Mouse (Mus musculus) gastrocnemius, adult 2 months (tissue): Measurements from ENCODE around the gene Exosc2. TPM values are rescaled to one million over a fixed set of nuclear protein-coding genes. Genes with fewer than 3 reads are reported as not detected.

Experiments
- DNase-seq: peaks from one replicate; pipeline ENCODE4 v3.0.0; 2022
- H3K27ac ChIP-seq: fragments of 200-600 bp; 2 replicates; pipeline ENCODE4 v1.8.1; 2022; ENCODE audit warnings: mild to moderate bottlenecking
- H3K4me3 ChIP-seq: fragments of 200-600 bp; 2 replicates; pipeline ENCODE4 v1.8.1; 2022; ENCODE audit warnings: mild to moderate bottlenecking, moderate library complexity
- CTCF ChIP-seq: fragments of 200-600 bp; IDR thresholded peaks from 2 replicates; pipeline ENCODE4 v1.8.1; 2022; ENCODE audit warnings: antibody characterized with exemption, mild to moderate bottlenecking, moderate library complexity
- intact Hi-C: fragments of 180-260 bp; cut with DNase I; formaldehyde crosslinking; loops from one replicate; pipeline ENCODE4 v1.15.1; 2025
- total RNA-seq, 2 experiments: library from RNA; stranded (reverse); gene quantifications; 2 replicates each; pipeline ENCODE4 v1.2.3; 2021

The Exosc2 gene
- total RNA-seq, 2 experiments from 2014 or later = 8.1 to 8.3 TPM

- H3K4me3 ChIP-seq = no peak overlapping the region
- no peak overlapping the region for H3K27ac ChIP-seq
- TF ChIP-seq CTCF = no peak
- intact Hi-C loops = no loop called here
- no peak for DNase-seq
These were observed 48.8 kb downstream of the Exosc2 start for GRCm38 (mm10) chr2:31719202-31719880.

DNA sequence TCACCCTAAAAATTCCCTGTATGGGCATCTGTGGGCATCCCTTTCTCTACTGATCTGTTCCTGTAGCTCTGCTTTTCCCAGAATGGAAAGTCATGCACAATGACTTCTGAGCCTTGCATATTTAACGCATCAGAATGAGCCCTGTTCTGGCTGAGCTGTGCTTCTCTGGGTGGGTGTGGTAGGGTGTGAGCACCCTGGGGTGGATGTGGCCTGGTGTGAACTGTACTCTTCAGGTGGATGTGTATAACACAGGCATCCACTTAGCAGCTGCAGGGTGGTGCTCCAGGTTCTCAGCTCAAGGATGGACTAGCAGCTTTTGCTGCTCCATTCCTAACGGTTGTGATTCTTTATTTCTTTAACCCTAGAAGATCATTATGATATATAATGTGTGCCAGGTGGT is 49.4 kb downstream of the Exosc2 start:
- DNase-seq = no peak
- Histone ChIP-seq H3K27ac (no peak overlapping the region), H3K4me3 (no peak overlapping the region)
- intact Hi-C loops = loop anchor here (2.0 kb wide), 1 partner anchor 65 kb away; no protein-coding TSS in a partner anchor
- TF ChIP-seq CTCF = no peak

- intact Hi-C loops = loop anchor here (2.0 kb wide), 1 partner anchor 64 kb away; no protein-coding TSS in a partner anchor
- H3K4me3 ChIP-seq = no peak overlapping the region
- DNase-seq = peak; percentile 39
- peak; percentile 64 for TF ChIP-seq CTCF
- no peak overlapping the region for H3K27ac ChIP-seq
These were observed 50.3 kb downstream of the Exosc2 start for GRCm38 (mm10) chr2:31720783-31721182.

GRCm38 (mm10) chr2:31724730-31725490 is 54.4 kb downstream of the Exosc2 start:
- Histone ChIP-seq H3K4me3 (no peak overlapping the region), H3K27ac (no peak overlapping the region)
- no peak for DNase-seq
- intact Hi-C loops = no loop called here
- TF ChIP-seq CTCF = no peak

DNA sequence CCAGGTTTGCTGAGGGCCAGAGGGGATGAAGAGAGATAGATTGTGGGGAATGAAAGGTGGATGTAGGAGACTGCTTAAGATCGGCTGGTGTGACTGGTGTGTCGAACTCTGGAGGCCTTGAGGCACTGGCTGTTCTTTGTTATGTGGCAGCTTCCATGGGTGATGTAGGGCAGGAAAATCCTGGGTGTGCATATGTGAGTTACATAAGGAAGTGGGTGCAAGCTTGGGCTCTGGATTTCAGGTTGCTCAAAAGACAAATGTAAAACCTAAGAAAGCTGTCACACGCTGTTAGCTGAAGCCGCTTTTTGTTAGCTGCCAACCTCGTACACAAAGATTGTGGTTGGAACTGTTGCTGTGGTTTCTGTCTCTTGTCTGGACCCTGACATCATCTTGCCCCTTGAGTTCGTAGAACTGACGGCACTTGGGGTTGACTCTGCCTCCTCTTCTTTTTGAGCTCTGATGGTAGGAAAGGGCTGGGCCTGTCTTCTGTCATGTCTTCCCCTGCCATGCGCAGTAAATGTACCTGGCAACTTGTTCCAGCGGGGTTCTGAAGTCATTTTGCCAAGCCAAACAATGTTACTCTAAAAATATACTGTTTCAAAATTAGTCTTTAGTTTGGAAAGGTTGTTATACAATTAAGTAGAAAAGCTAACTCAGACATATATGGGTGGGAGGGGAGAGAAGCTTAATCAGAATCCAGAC is 57.2 kb downstream of the Exosc2 start:
- no peak overlapping the region for H3K27ac ChIP-seq
- DNase-seq = no peak
- intact Hi-C loops = no loop called here
- no peak overlapping the region for H3K4me3 ChIP-seq
- no peak for TF ChIP-seq CTCF

- Histone ChIP-seq H3K27ac (no peak overlapping the region), H3K4me3 (no peak overlapping the region)
- intact Hi-C loops = no loop called here
- DNase-seq = no peak
- TF ChIP-seq CTCF = no peak
These were observed 60.1 kb downstream of the Exosc2 start for GRCm38 (mm10) chr2:31730640-31731039.

Other genes with a start within 250 kb of the Exosc2 start
- gene Ass1, start 200.5 kb upstream of the Exosc2 start, total RNA-seq = 1 to 10 TPM; 2.6 to 3.9 TPM
- gene Fubp3, start 98.1 kb upstream of the Exosc2 start, total RNA-seq = 1 to 10 TPM; 7.8 to 9.3 TPM
- not detected for gene Prdm12, start 30.7 kb upstream of the Exosc2 start, total RNA-seq
- gene Abl1, start 17.7 kb downstream of the Exosc2 start, total RNA-seq = 10 to 100 TPM; 23.0 to 25.4 TPM
- gene Qrfp, start 139.9 kb downstream of the Exosc2 start, total RNA-seq = not detected
- not detected for gene Fibcd1, start 175.3 kb downstream of the Exosc2 start, total RNA-seq
- under 1 TPM; 0.11 to 0.82 TPM for gene Lamc3, start 216.6 kb downstream of the Exosc2 start, total RNA-seq